Mouse (Mus musculus) monocyte, adult 59 days (primary cell): ENCODE data around the gene Scn3b. TPM values are rescaled to one million over a fixed set of nuclear protein-coding genes. Genes with fewer than 3 reads are reported as not detected.

Experiments
- total RNA-seq, 2 experiments: library from RNA; stranded (reverse); gene quantifications; one replicate each; pipeline ENCODE4 v1.2.4; 2023

Gene Scn3b
- under 1 TPM; 0.33 to 0.76 TPM for total RNA-seq

DNA sequence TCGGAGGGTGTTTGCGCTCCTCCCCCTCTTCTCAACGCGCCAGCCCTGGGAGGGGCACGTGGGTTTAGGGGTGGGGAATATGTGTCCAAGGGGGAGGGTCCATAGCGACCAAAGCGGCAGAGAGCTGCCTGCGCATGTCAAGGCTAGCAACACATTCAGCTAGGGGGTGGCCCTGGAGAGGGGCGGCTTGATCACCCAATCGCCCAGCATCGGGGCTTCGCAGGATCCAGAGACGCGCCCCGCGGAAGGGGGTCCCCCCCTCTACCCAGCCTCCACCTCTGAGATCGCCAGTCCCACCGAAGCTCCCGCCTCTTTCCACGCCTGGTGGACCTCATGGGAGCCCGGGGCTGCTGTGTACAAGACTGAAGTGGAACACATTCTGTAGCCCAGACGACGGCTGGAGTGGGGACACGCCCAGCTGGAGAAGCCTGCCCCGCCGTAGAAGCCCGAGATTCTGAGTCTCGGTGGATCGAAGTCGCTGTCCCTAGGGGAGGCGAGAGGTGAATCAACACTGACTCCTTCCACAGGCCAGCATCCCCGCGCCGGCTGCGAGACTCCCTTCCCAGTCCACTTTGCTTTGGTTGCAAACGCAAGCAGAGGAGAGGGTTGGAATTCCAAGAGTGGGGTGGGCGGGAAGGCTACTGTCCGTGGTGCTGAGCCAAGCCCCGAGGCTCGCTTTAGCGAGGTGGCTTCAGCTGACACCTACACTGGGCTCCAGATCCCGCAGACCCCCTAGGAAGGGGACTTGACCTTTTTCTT, at the start of gene Scn3b:
Gene Scn3b (plus strand): TSS at position 115 of the 759 bp plus-strand sequence.

Other genes with a start within 250 kb of the Scn3b start
- not detected for gene Olfr981, start 247.8 kb upstream of the Scn3b start, total RNA-seq
- gene Olfr982, start 195.4 kb upstream of the Scn3b start, total RNA-seq = not detected
- not detected for gene Olfr983, start 175.6 kb upstream of the Scn3b start, total RNA-seq
- gene Olfr984, start 155.0 kb upstream of the Scn3b start, total RNA-seq = not detected
- not detected for gene Olfr985, start 139.0 kb upstream of the Scn3b start, total RNA-seq
- gene Tmem225, start 121.1 kb upstream of the Scn3b start, total RNA-seq = not detected
- gene Olfr986, start 88.3 kb upstream of the Scn3b start, total RNA-seq = not detected
- gene Zfp202, start 76.9 kb upstream of the Scn3b start, total RNA-seq = 1 to 10 TPM; 1.5 to 2.0 TPM